Mouse (Mus musculus) kidney, adult 2 months (tissue): ENCODE data around the gene Btnl10.

Experiments
- CTCF ChIP-seq: fragments of 200-500 bp; conservative IDR thresholded peaks from 2 replicates; pipeline ENCODE4 v1.5.1; 2011; ENCODE audit warnings: low read depth, mild to moderate bottlenecking, control low read depth, low read length, moderate library complexity, mixed read lengths; ENCODE audit not compliant: insufficient read depth, insufficient read length
- POLR2A ChIP-seq: fragments of 200-500 bp; IDR thresholded peaks from one replicate; pipeline ENCODE4 v1.6.1; 2011; ENCODE audit warnings: low read depth, low read length, control low read depth

GRCm38 (mm10) chr11:58968551-58968950 lies 50.8 kb downstream of the Btnl10 start:
- TF ChIP-seq POLR2A (no peak), CTCF (no peak)
